Mouse (Mus musculus) limb, embryonic 10.5 days (tissue): ENCODE results near the gene Stk38. TPM values are rescaled to one million over a fixed set of nuclear protein-coding genes. Genes with fewer than 3 reads are reported as not detected.
"Not testable (repeated sequence)": the region's sequence is repeated elsewhere in the genome, so short reads cannot be mapped to it uniquely, and the experiment has no call there.

Experiments used
- DNase-seq: peaks from one replicate; pipeline ENCODE4 v3.0.0-alpha.2; 2017; ENCODE audit warnings: low spot score
- H3K27ac ChIP-seq: fragments of 300-500 bp; sonication (generic); 2 replicates; pipeline ENCODE4 v1.5.1; 2016; ENCODE audit warnings: mild to moderate bottlenecking
- H3K27me3 ChIP-seq: fragments of 300-500 bp; sonication (generic); 2 replicates; pipeline ENCODE4 v1.6.1; 2016; ENCODE audit warnings: low read depth, mild to moderate bottlenecking; ENCODE audit not compliant: poor library complexity, severe bottlenecking
- H3K36me3 ChIP-seq: fragments of 300-500 bp; sonication (generic); 2 replicates; pipeline ENCODE4 v1.6.1; 2016; ENCODE audit warnings: mild to moderate bottlenecking, moderate library complexity
- H3K4me1 ChIP-seq: fragments of 300-500 bp; sonication (generic); 2 replicates; pipeline ENCODE4 v1.6.1; 2016
- H3K4me3 ChIP-seq: fragments of 300-500 bp; sonication (generic); 2 replicates; pipeline ENCODE4 v1.5.1; 2016; ENCODE audit warnings: mild to moderate bottlenecking, moderate library complexity
- H3K9me3 ChIP-seq: fragments of 300-500 bp; sonication (generic); replicated peaks from 2 replicates; pipeline ENCODE4 v1.6.1; 2016; ENCODE audit warnings: mild to moderate bottlenecking
- WGBS: fragments of 180-500 bp; shearing (Covaris S2); methylation state at CpG from one replicate; pipeline ENCODE4 v1.1.7; 2016; 5-methylcytosine and 5-hydroxymethylcytosine counted together
- polyA plus RNA-seq: library from polyadenylated mRNA; unstranded; fragments of >200 nt; fragmentation: Nextera tagmentation; extraction: Ambion mirVana; gene quantifications from 2 replicates; pipeline ENCODE4 v1.2.1, GENCODE M21; 2016

Gene Stk38
- polyA plus RNA-seq, 1 experiment from 2014 or later: 131 TPM

- no peak for DNase-seq
- peaks cover 15% of the 10 kb centered on the region for H3K4me1 ChIP-seq
- WGBS: 74% methylated on average over 3 of the region's 3 CpGs
- no peaks in the 10 kb centered on the region for H3K9me3 ChIP-seq
- H3K27me3 ChIP-seq: no peaks in the 10 kb centered on the region
- H3K27ac ChIP-seq: no peak overlapping the region
- H3K36me3 ChIP-seq: peaks cover 52% of the 10 kb centered on the region
- no peak overlapping the region for H3K4me3 ChIP-seq
Observed at GRCm38 (mm10) chr17:29047697-29048514, 40.1 kb upstream of the Stk38 start.

- no peaks in the 10 kb centered on the region for H3K27me3 ChIP-seq
- 96% methylated on average over 3 of the region's 3 CpGs for WGBS
- H3K4me1 ChIP-seq: peaks cover 15% of the 10 kb centered on the region
- no peak overlapping the region for H3K27ac ChIP-seq
- no peak overlapping the region for H3K4me3 ChIP-seq
- H3K36me3 ChIP-seq: peaks cover 62% of the 10 kb centered on the region
- H3K9me3 ChIP-seq: no peaks in the 10 kb centered on the region
- no peak for DNase-seq
Observed at GRCm38 (mm10) chr17:29046863-29047262, 39.1 kb upstream of the Stk38 start.

GRCm38 (mm10) chr17:29045741-29046530 is 38.1 kb upstream of the Stk38 start:
- 78% methylated on average over 12 of the region's 12 CpGs for WGBS
- no peak overlapping the region for H3K4me3 ChIP-seq
- DNase-seq: no peak
- no peaks in the 10 kb centered on the region for H3K9me3 ChIP-seq
- H3K4me1 ChIP-seq: peaks cover 11% of the 10 kb centered on the region
- no peaks in the 10 kb centered on the region for H3K27me3 ChIP-seq
- peaks cover 70% of the 10 kb centered on the region for H3K36me3 ChIP-seq
- H3K27ac ChIP-seq: no peak overlapping the region

GRCm38 (mm10) chr17:29044925-29045319 is 37.1 kb upstream of the Stk38 start:
- Histone ChIP-seq H3K4me3 (no peak overlapping the region), H3K4me1 (peaks cover under 1% of the 10 kb centered on the region; the same call in 1 of the 2 replicates), H3K27ac (no peak overlapping the region), H3K36me3 (peaks cover 80% of the 10 kb centered on the region), H3K9me3 (no peaks in the 10 kb centered on the region), H3K27me3 (no peaks in the 10 kb centered on the region)
- no peak for DNase-seq
- WGBS: 73% methylated on average over 1 of the region's 1 CpGs

GRCm38 (mm10) chr17:29044146-29044924 is 36.5 kb upstream of the Stk38 start:
- Histone ChIP-seq H3K36me3 (peaks cover 86% of the 10 kb centered on the region), H3K27ac (no peak overlapping the region), H3K27me3 (no peaks in the 10 kb centered on the region), H3K9me3 (no peaks in the 10 kb centered on the region), H3K4me3 (no peak overlapping the region), H3K4me1 (no peaks in the 10 kb centered on the region)
- 90% methylated on average over 6 of the region's 6 CpGs for WGBS
- DNase-seq: no peak

GRCm38 (mm10) chr17:29043583-29043982 is 35.8 kb upstream of the Stk38 start:
- Histone ChIP-seq H3K36me3 (peaks cover 93% of the 10 kb centered on the region), H3K27ac (no peak overlapping the region), H3K4me3 (no peak overlapping the region), H3K9me3 (no peaks in the 10 kb centered on the region), H3K4me1 (no peaks in the 10 kb centered on the region), H3K27me3 (no peaks in the 10 kb centered on the region)
- WGBS: 86% methylated on average over 3 of the region's 3 CpGs
- DNase-seq: no peak

- no peaks in the 10 kb centered on the region for H3K27me3 ChIP-seq
- H3K9me3 ChIP-seq: no peaks in the 10 kb centered on the region
- H3K36me3 ChIP-seq: peaks cover 97% of the 10 kb centered on the region
- H3K27ac ChIP-seq: no peak overlapping the region
- DNase-seq: no peak
- H3K4me1 ChIP-seq: peaks cover 2% of the 10 kb centered on the region; the same call in 1 of the 2 replicates
- no peak overlapping the region for H3K4me3 ChIP-seq
Observed at GRCm38 (mm10) chr17:29042569-29042968, 34.8 kb upstream of the Stk38 start.

- not testable (repeated sequence) for H3K4me1 ChIP-seq, H3K4me3 ChIP-seq, DNase-seq, H3K27me3 ChIP-seq, H3K9me3 ChIP-seq, H3K27ac ChIP-seq
- peaks cover 97% of the 10 kb centered on the region for H3K36me3 ChIP-seq
- whole genome bisulfite sequencing: 94% methylated on average over 3 of the region's 3 CpGs
Observed at GRCm38 (mm10) chr17:29041632-29042031, 33.8 kb upstream of the Stk38 start.

GRCm38 (mm10) chr17:29039351-29039750 is 31.6 kb upstream of the Stk38 start:
- Histone ChIP-seq H3K4me1 (peaks cover 8% of the 10 kb centered on the region), H3K27ac (no peak overlapping the region), H3K4me3 (no peak overlapping the region), H3K36me3 (peaks cover 94% of the 10 kb centered on the region), H3K27me3 (no peaks in the 10 kb centered on the region), H3K9me3 (no peaks in the 10 kb centered on the region)
- WGBS: 81% methylated on average over 11 of the region's 11 CpGs
- DNase-seq: no peak

- peaks cover 14% of the 10 kb centered on the region for H3K4me1 ChIP-seq
- H3K9me3 ChIP-seq: no peaks in the 10 kb centered on the region
- H3K27ac ChIP-seq: no peak overlapping the region
- peaks cover 64% of the 10 kb centered on the region for H3K36me3 ChIP-seq
- H3K4me3 ChIP-seq: peak overlapping the region; percentile 83
- DNase-seq: no peak
- H3K27me3 ChIP-seq: no peaks in the 10 kb centered on the region
Observed at GRCm38 (mm10) chr17:29035506-29035905, 27.7 kb upstream of the Stk38 start.

GRCm38 (mm10) chr17:29034264-29034663 is 26.5 kb upstream of the Stk38 start:
- DNase-seq: no peak
- Histone ChIP-seq H3K4me1 (peaks cover 14% of the 10 kb centered on the region), H3K9me3 (no peaks in the 10 kb centered on the region), H3K27me3 (no peaks in the 10 kb centered on the region), H3K4me3 (peak overlapping the region; percentile 83), H3K27ac (peak overlapping the region; percentile 98; the same call in 1 of the 2 replicates), H3K36me3 (peaks cover 51% of the 10 kb centered on the region)

GRCm38 (mm10) chr17:29033569-29034061 is 25.8 kb upstream of the Stk38 start:
- Histone ChIP-seq H3K27ac (peak overlapping the region; percentile 98), H3K4me3 (peak overlapping the region; percentile 83), H3K27me3 (no peaks in the 10 kb centered on the region), H3K4me1 (peaks cover 14% of the 10 kb centered on the region), H3K9me3 (no peaks in the 10 kb centered on the region), H3K36me3 (peaks cover 45% of the 10 kb centered on the region)
- DNase-seq: no peak
- 1% methylated on average over 6 of the region's 6 CpGs for WGBS
